Mouse (Mus musculus) spleen, adult 2 months (tissue): ENCODE results near the gene Cycs. TPM values are rescaled to one million over a fixed set of nuclear protein-coding genes. Genes with fewer than 3 reads are reported as not detected.
A peak's percentile ranks its signal among the peaks of the same experiment; 100 is the strongest.

ENCODE experiments used
- DNase-seq, 2 experiments: peaks; one replicate each; pipeline versions ENCODE4 v3.0.0 to v3.0.0-alpha.2; 2012 to 2021; ENCODE audit warnings: low spot score in 2 of 2, low read depth in 1 of 2
- H3K27ac ChIP-seq: fragments of 200-500 bp; 2 replicates; pipeline ENCODE4 v1.5.1; 2012; ENCODE audit warnings: low read length, inconsistent platforms; ENCODE audit not compliant: insufficient read depth
- H3K27me3 ChIP-seq: fragments of 200-500 bp; 2 replicates; pipeline ENCODE4 v1.6.1; 2012; ENCODE audit warnings: mild to moderate bottlenecking, moderate library complexity, low read length, inconsistent platforms; ENCODE audit not compliant: control insufficient read depth, insufficient read depth
- H3K36me3 ChIP-seq: fragments of 200-500 bp; 2 replicates; pipeline ENCODE4 v1.6.1; 2012; ENCODE audit warnings: mild to moderate bottlenecking, low read length, inconsistent platforms; ENCODE audit not compliant: control insufficient read depth, insufficient read depth
- H3K4me1 ChIP-seq: fragments of 200-500 bp; 2 replicates; pipeline ENCODE4 v1.6.1; 2011; ENCODE audit warnings: inconsistent platforms; ENCODE audit not compliant: control insufficient read depth, insufficient read depth, insufficient read length
- H3K4me3 ChIP-seq: fragments of 200-500 bp; 2 replicates; pipeline ENCODE4 v1.5.1; 2011; ENCODE audit warnings: mild to moderate bottlenecking, inconsistent platforms; ENCODE audit not compliant: insufficient read depth, insufficient read length; ENCODE audit errors: extremely low read depth
- CTCF ChIP-seq: fragments of 200-500 bp; IDR thresholded peaks from 2 replicates; pipeline ENCODE4 v1.5.1; 2011; ENCODE audit warnings: mild to moderate bottlenecking, inconsistent platforms; ENCODE audit not compliant: insufficient read depth, insufficient read length, insufficient replicate concordance; ENCODE audit errors: extremely low read depth
- POLR2A ChIP-seq: fragments of 200-500 bp; IDR thresholded peaks from 2 replicates; pipeline ENCODE4 v1.6.1; 2011; ENCODE audit warnings: low read depth, low read length, inconsistent platforms
- WGBS: fragments of 180-500 bp; shearing (Covaris S2); methylation state at CpG from one replicate; pipeline ENCODE4 v1.1.7; 2018; 5-methylcytosine and 5-hydroxymethylcytosine counted together
- polyA plus RNA-seq: library from polyadenylated mRNA; depleted of rRNA; stranded (reverse); fragments of >200 nt; gene quantifications from 2 replicates; pipeline ENCODE4 v1.2.3, GENCODE M21; 2012; rRNA removed

Cycs gene
- 0.82 and 0.97 TPM in 2 replicates for polyA plus RNA-seq

DNA sequence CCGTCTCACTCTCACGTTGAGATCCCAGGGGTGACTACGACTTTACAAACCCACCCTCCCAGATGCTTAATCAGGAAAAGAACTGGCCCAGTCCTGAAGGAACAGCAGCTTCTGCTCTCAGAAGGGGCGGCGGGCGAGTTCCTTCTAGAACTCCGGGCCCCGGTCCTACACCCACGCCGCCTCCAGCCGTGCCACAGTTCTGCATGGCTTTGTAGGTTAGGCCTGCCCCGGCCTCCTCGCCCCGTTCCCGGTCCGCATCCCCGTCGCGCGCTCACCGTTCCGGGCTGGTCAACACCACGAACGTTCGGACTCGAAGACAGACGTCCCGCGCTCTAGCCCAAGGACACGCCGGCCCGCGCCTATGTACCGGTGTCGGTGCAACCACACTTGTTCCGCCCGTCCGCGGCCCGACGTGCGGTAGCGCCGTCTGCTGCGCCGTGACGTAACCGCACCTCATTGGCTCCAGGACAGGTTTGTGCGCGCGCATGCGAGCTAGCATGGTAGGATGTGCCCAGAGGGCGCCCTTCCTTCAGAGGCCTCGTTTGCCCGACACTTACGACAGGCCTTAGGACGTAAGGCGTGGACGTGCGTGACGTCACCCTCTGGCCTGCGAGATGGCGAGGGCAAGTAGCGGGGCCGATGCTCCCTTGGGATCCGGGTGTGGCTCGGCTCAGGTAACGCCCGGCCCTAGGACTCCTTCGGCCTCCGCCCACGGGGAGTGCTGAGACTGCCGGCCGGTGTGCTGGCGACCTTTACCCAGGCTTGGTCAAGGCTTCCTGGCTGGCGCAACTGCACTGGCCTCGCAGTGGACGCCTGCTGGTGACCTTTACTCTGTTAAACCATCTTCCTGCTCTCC lies at the start of gene Cycs:
Gene Cycs (minus strand): TSS at position 398 of the 856 bp plus-strand sequence.
- WGBS, result under 1% methylated on average over 78 of the region's 78 CpGs
- TF ChIP-seq POLR2A (peak; percentile 89), CTCF (no peak)
- Histone ChIP-seq H3K27me3 (no peaks in the 10 kb centered on the region), H3K4me1 (peaks cover 3% of the 10 kb centered on the region; the same call in 1 of the 2 replicates), H3K27ac (peak within 1 kb of the TSS; percentile 82), H3K36me3 (peaks cover 7% of the 10 kb centered on the region), H3K4me3 (peak within 1 kb of the TSS; percentile 76)
- DNase-seq, result peak; percentile 99

- Histone ChIP-seq H3K27ac (no peak overlapping the region), H3K36me3 (no peaks in the 10 kb centered on the region), H3K27me3 (no peaks in the 10 kb centered on the region), H3K4me3 (no peak overlapping the region), H3K4me1 (no peaks in the 10 kb centered on the region)
- WGBS, result 29% methylated on average over 4 of the region's 4 CpGs
- no peak for TF ChIP-seq POLR2A
- peak; percentile 73; the same call in 1 of the 2 replicates for TF ChIP-seq CTCF
- DNase-seq, result peak; percentile 40 to 57
Observed at GRCm38 (mm10) chr6:50601620-50602019, 35.3 kb upstream of the Cycs start.

- Histone ChIP-seq H3K27me3 (no peaks in the 10 kb centered on the region), H3K27ac (no peak overlapping the region), H3K4me1 (0 out of 2 replicates have a peak, but pooled peaks cover 6% of the 10 kb centered on the region), H3K36me3 (no peaks in the 10 kb centered on the region), H3K4me3 (no peak overlapping the region)
- no peak for DNase-seq
- WGBS, result 42% methylated on average over 5 of the region's 5 CpGs
- TF ChIP-seq CTCF (no peak), POLR2A (no peak)
Observed at GRCm38 (mm10) chr6:50598560-50598959, 32.2 kb upstream of the Cycs start.

- TF ChIP-seq POLR2A (no peak), CTCF (peak; percentile 89)
- Histone ChIP-seq H3K27me3 (no peaks in the 10 kb centered on the region), H3K27ac (peak within 1 kb of the TSS; percentile 26; the same call in 1 of the 2 replicates), H3K4me3 (peak within 1 kb of the TSS; percentile 69), H3K36me3 (no peaks in the 10 kb centered on the region), H3K4me1 (0 out of 2 replicates have a peak, but pooled peaks cover 6% of the 10 kb centered on the region)
- DNase-seq, result peak; percentile 91 to 94
- 1% methylated on average over 59 of the region's 62 CpGs for WGBS
Observed at GRCm38 (mm10) chr6:50596301-50597211, 30.2 kb upstream of the Cycs start, which contains the start of gene 4921507P07Rik. Gene 4921507P07Rik, minus strand, starts transcription at chr6:50596632.

- WGBS, result 94% methylated on average over 2 of the region's 2 CpGs
- no peak overlapping the region for H3K27ac ChIP-seq
- H3K4me3 ChIP-seq, result no peak overlapping the region
- H3K4me1 ChIP-seq, result 0 out of 2 replicates have a peak, but pooled peaks cover 6% of the 10 kb centered on the region
- no peaks in the 10 kb centered on the region for H3K36me3 ChIP-seq
- H3K27me3 ChIP-seq, result no peaks in the 10 kb centered on the region
- TF ChIP-seq CTCF, result no peak
- no peak for TF ChIP-seq POLR2A
- no peak for DNase-seq
Observed at GRCm38 (mm10) chr6:50594372-50594771, 28.0 kb upstream of the Cycs start.

DNA sequence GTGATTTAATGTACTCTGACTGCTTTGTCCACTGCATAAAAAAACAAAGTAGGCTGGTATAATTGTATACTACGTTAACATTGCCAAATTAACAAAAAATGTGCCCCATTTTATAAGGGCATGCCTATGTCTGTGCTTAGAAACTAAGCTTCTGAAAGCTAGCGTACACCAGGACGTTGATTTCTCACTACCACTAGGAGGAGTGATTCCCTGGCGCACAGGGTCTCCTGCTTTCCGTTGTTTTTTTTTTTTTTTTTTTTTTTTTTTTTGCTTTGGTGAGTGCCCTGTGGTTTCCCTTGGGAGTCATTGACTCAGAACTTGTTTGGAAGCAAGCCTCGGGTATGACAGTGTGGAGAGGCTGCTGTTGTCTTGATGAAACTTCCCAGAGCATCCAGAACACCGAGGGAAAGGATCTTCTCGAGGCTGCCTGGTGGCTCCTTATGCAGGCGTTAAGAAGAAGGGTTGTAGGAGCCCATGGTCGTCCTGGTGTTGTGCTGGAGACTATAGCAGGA lies 27.1 kb upstream of the Cycs start:
- TF ChIP-seq CTCF (no peak), POLR2A (no peak)
- no peak overlapping the region for H3K27ac ChIP-seq
- H3K36me3 ChIP-seq, result no peaks in the 10 kb centered on the region
- WGBS, result 85% methylated on average over 10 of the region's 10 CpGs
- no peak for DNase-seq
- H3K4me3 ChIP-seq, result no peak overlapping the region
- no peaks in the 10 kb centered on the region for H3K27me3 ChIP-seq
- H3K4me1 ChIP-seq, result 0 out of 2 replicates have a peak, but pooled peaks cover 6% of the 10 kb centered on the region
